In the genomic region with DNA sequence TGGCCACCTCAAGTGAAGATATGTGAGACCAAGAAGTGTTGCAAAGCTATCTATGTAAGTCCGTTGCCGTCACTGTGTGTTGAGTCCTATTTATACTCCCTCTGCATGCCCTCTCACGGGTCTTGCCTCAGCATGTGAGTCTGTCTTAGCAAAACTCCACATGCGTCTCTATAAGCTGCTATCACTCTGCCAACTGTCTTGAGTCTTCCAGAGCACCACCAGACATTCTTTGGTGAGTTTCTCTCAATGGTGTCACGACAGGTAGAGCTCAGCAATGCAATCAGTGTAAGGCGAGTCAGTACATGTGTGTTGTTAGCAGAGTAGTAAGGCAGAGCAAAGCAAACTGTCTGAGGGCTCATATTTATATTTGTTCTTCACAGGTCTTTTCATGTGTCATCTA, we compare ENCODE assay signal across 17 mouse cellular contexts.
"Had no signal": no experiment of that assay in that cellular context is flagged by ENCODE, and none has a peak within 500 bp of the region (broad histone marks: within the 10 kb centered on the region; RNA-seq: fewer than 3 reads in every experiment).

No protein-coding gene starts in this region.

- H3K4me2 ChIP-seq: lung, embryonic 15.5 days; midbrain, embryonic 11.5 days; midbrain, embryonic 13.5 days; midbrain, embryonic 15.5 days; neural tube, embryonic 12.5 days; stomach, embryonic 15.5 days had no signal

- H3K9ac ChIP-seq: liver, postnatal 0 days; lung, embryonic 15.5 days; midbrain, embryonic 13.5 days; midbrain, embryonic 15.5 days; neural tube, embryonic 12.5 days; stomach, embryonic 15.5 days had no signal

- H3K36me3 ChIP-seq: midbrain, embryonic 15.5 days had no signal

- H3K4me1 ChIP-seq: lung, embryonic 15.5 days; midbrain, embryonic 13.5 days; midbrain, embryonic 15.5 days; neural tube, embryonic 12.5 days had no signal

- ATAC-seq: liver, postnatal 0 days; lung, postnatal 0 days; midbrain, embryonic 13.5 days; midbrain, embryonic 15.5 days had no signal

- H3K27me3 ChIP-seq: lung, embryonic 15.5 days; megakaryocyte, embryonic 14.5 days; midbrain, embryonic 13.5 days; midbrain, embryonic 15.5 days; neural tube, embryonic 12.5 days; stomach, embryonic 15.5 days had no signal

- H3K4me3 ChIP-seq: lung, embryonic 15.5 days; megakaryocyte, embryonic 14.5 days; midbrain, embryonic 13.5 days; midbrain, embryonic 15.5 days; neural tube, embryonic 12.5 days; stomach, embryonic 15.5 days had no signal

- H3K9me3 ChIP-seq: lung, embryonic 15.5 days; megakaryocyte, embryonic 14.5 days; midbrain, embryonic 13.5 days; midbrain, embryonic 15.5 days; neural tube, embryonic 12.5 days; stomach, embryonic 15.5 days had no signal

- DNase-seq: liver, postnatal 0 days; lung, adult 2 months; lung, postnatal 14 days; lung, postnatal 36 days; right cerebral cortex, postnatal 14 days; thymus, adult 2 months; thymus, postnatal 25 days; thymus, postnatal 4 days had no signal

- H3K27ac ChIP-seq: lung, embryonic 15.5 days; macrophage; midbrain, embryonic 13.5 days; midbrain, embryonic 15.5 days; neural tube, embryonic 12.5 days; stomach, embryonic 15.5 days had no signal
